Mouse (Mus musculus) spleen, adult 2 months (tissue): ENCODE measurements at regions not wholly inside any gene's neighbourhood (a gene's known extent, or its start where the extent isn't known, plus 50 kb on each side); places are given as distances from the start of the nearest gene placed in this dataset.

Experiments
- CTCF ChIP-seq: fragments of 200-500 bp; IDR thresholded peaks from 2 replicates; pipeline ENCODE4 v1.5.1; 2011; ENCODE audit warnings: mild to moderate bottlenecking, inconsistent platforms; ENCODE audit not compliant: insufficient read depth, insufficient read length, insufficient replicate concordance; ENCODE audit errors: extremely low read depth
- POLR2A ChIP-seq: fragments of 200-500 bp; IDR thresholded peaks from 2 replicates; pipeline ENCODE4 v1.6.1; 2011; ENCODE audit warnings: low read depth, low read length, inconsistent platforms

- TF ChIP-seq CTCF (no peak), POLR2A (no peak)
Observed at GRCm38 (mm10) chr9:63063525-63063924, 75.8 kb upstream of the Pias1 start.
